Comparison of ENCODE assay signal across 8 mouse cellular contexts in genomic region chr2:84799041-84799561, GRCm38 (mm10). TPM values are rescaled to one million over a fixed set of nuclear protein-coding genes. Genes with fewer than 3 reads are reported as not detected.
DNase-seq lines count a peak whose midpoint lies in the region; ATAC-seq and TF ChIP-seq lines count a peak whose summit lies in the region.

No protein-coding gene starts in this region.

- no peak overlapping the region for H3K27ac ChIP-seq in ES-Bruce4 (ENCODE audit: insufficient read depth, low read length)
- H3K27ac ChIP-seq in heart, embryonic 16.5 days (ENCODE audit: low read length): peak overlapping the region; percentile 69
- peak overlapping the region; percentile 98 for H3K27ac ChIP-seq in liver, embryonic 12.5 days

- peak overlapping the region; percentile 36 for H3K9ac ChIP-seq in ES-Bruce4 (ENCODE audit: low read depth, poor library complexity, severe bottlenecking)
- peak overlapping the region; percentile 70 for H3K9ac ChIP-seq in heart, embryonic 16.5 days (ENCODE audit: low read length)
- peak overlapping the region; percentile 86 for H3K9ac ChIP-seq in liver, embryonic 12.5 days

- no peak for TF ChIP-seq EP300 in ES-Bruce4 (IDR thresholded peaks at IDR 0.05; ENCODE audit: insufficient read depth, low read depth, low read length)

- peak; percentile 16 for TF ChIP-seq CTCF in ES-Bruce4 (IDR thresholded peaks at IDR 0.05; ENCODE audit: low read depth, low read length)

- peaks cover 8% of the 10 kb centered on the region for H3K9me3 ChIP-seq in ES-Bruce4 (replicated peaks; ENCODE audit: control insufficient read depth, insufficient read depth, low read length, poor library complexity, severe bottlenecking)
- H3K9me3 ChIP-seq in heart, embryonic 16.5 days (replicated peaks; ENCODE audit: control insufficient read depth, low read length): peaks cover 9% of the 10 kb centered on the region
- H3K9me3 ChIP-seq in liver, embryonic 12.5 days (replicated peaks): peaks cover 19% of the 10 kb centered on the region

- peak overlapping the region; percentile 91 for H3K4me3 ChIP-seq in ES-Bruce4 (ENCODE audit: low read depth, low read length)
- H3K4me3 ChIP-seq in heart, embryonic 16.5 days (ENCODE audit: low read length): peak overlapping the region; percentile 71
- H3K4me3 ChIP-seq in liver, embryonic 12.5 days: peak overlapping the region; percentile 76

- peak; percentile 80 for DNase-seq in c-Kit-negative CD71-positive TER-119-positive erythroid progenitor cells, embryonic 14.5 days (ENCODE audit: low read depth, low spot score)
- peak; percentile 66 for DNase-seq in fibroblast of lung, adult 2 months (ENCODE audit: low read depth)
- DNase-seq in kidney, postnatal 14 days: peak; percentile 81
- peak; percentile 21 to 51 for DNase-seq in natural killer cell, adult 2 months (ENCODE audit: low spot score in 2 of 2)
- peak; percentile 58 for DNase-seq in telencephalon, adult 2 months (ENCODE audit: low read depth, low spot score)

- no peak for TF ChIP-seq POLR2A in ES-Bruce4 (IDR thresholded peaks at IDR 0.05; ENCODE audit: insufficient read depth, low read length)

- H3K4me1 ChIP-seq in ES-Bruce4 (ENCODE audit: control insufficient read depth, insufficient read depth, low read length): no peaks in the 10 kb centered on the region
- H3K4me1 ChIP-seq in heart, embryonic 16.5 days (ENCODE audit: control insufficient read depth, insufficient read depth, low read length): peaks cover 3% of the 10 kb centered on the region; the same call in 1 of the 2 replicates
- peaks cover 73% of the 10 kb centered on the region for H3K4me1 ChIP-seq in liver, embryonic 12.5 days

- no peaks in the 10 kb centered on the region for H3K36me3 ChIP-seq in ES-Bruce4 (ENCODE audit: control insufficient read depth, insufficient read depth, low read length, poor library complexity, severe bottlenecking)
- H3K36me3 ChIP-seq in heart, embryonic 16.5 days (ENCODE audit: control insufficient read depth, insufficient read depth): no peaks in the 10 kb centered on the region
- H3K36me3 ChIP-seq in liver, embryonic 12.5 days: peaks cover 35% of the 10 kb centered on the region

- under 1% methylated on average over 15 of the region's 16 CpGs for WGBS in heart, embryonic 16.5 days
- WGBS in liver, embryonic 12.5 days (ENCODE audit: insufficient replicate concordance): 0% methylated on average over 16 of the region's 16 CpGs

- ATAC-seq in heart, embryonic 16.5 days (replicated peaks; ENCODE audit: extremely low read depth, insufficient read depth, low FRiP score): peak; percentile 65
- ATAC-seq in liver, embryonic 12.5 days: peak; percentile 57

- H3K4me2 ChIP-seq in heart, embryonic 16.5 days (ENCODE audit: low read depth, low read length): peak overlapping the region; percentile 99
- H3K4me2 ChIP-seq in liver, embryonic 12.5 days: peak overlapping the region; percentile 92

- H3K27me3 ChIP-seq in ES-Bruce4 (ENCODE audit: control insufficient read depth, insufficient read depth, low read length, poor library complexity, severe bottlenecking): no peaks in the 10 kb centered on the region
- no peaks in the 10 kb centered on the region for H3K27me3 ChIP-seq in heart, embryonic 16.5 days (ENCODE audit: control insufficient read depth, insufficient read depth, low read length)
- no peaks in the 10 kb centered on the region for H3K27me3 ChIP-seq in liver, embryonic 12.5 days (replicated peaks)

RNA-seq across cellular contexts. Expression of gene Ube2l6, which starts 0.5 kb away (rescaled TPM):
- polyA plus RNA-seq in ES-Bruce4 (2011; ENCODE audit: insufficient read depth, insufficient read length, low read depth, missing spikeins): 12.6 and 14.3 TPM in 2 replicates
- 102 and 110 TPM in 2 replicates for polyA plus RNA-seq in heart, embryonic 16.5 days (2015; fragmentation: Nextera tagmentation; extraction: Ambion mirVana)
- polyA plus RNA-seq in liver, embryonic 12.5 days (2016; fragmentation: Nextera tagmentation; extraction: Ambion mirVana): 293 and 321 TPM in 2 replicates

RNA-seq across cellular contexts. Expression of gene Smtnl1, which starts 23.4 kb away (rescaled TPM):
- 2.6 and 2.8 TPM in 2 replicates for polyA plus RNA-seq in ES-Bruce4 (2011; ENCODE audit: insufficient read depth, insufficient read length, low read depth, missing spikeins)
- 0.21 and 0.24 TPM in 2 replicates for polyA plus RNA-seq in heart, embryonic 16.5 days (2015; fragmentation: Nextera tagmentation; extraction: Ambion mirVana)
- polyA plus RNA-seq in liver, embryonic 12.5 days (2016; fragmentation: Nextera tagmentation; extraction: Ambion mirVana): 0.29 and 0.43 TPM in 2 replicates

RNA-seq across cellular contexts. Expression of gene Serping1, which starts 23.9 kb away (rescaled TPM):
- polyA plus RNA-seq in ES-Bruce4 (2011; ENCODE audit: insufficient read depth, insufficient read length, low read depth, missing spikeins): 17.2 and 19.2 TPM in 2 replicates
- 44.6 and 51.2 TPM in 2 replicates for polyA plus RNA-seq in heart, embryonic 16.5 days (2015; fragmentation: Nextera tagmentation; extraction: Ambion mirVana)
- polyA plus RNA-seq in liver, embryonic 12.5 days (2016; fragmentation: Nextera tagmentation; extraction: Ambion mirVana): 30.8 and 32.3 TPM in 2 replicates

RNA-seq across cellular contexts. Expression of gene Timm10, which starts 27.7 kb away (rescaled TPM):
- polyA plus RNA-seq in ES-Bruce4 (2011; ENCODE audit: insufficient read depth, insufficient read length, low read depth, missing spikeins): 40.8 and 47.3 TPM in 2 replicates
- 92.9 and 97.9 TPM in 2 replicates for polyA plus RNA-seq in heart, embryonic 16.5 days (2015; fragmentation: Nextera tagmentation; extraction: Ambion mirVana)
- polyA plus RNA-seq in liver, embryonic 12.5 days (2016; fragmentation: Nextera tagmentation; extraction: Ambion mirVana): 50.9 and 54.3 TPM in 2 replicates

RNA-seq across cellular contexts. Expression of gene Slc43a1, which starts 39.5 kb away (rescaled TPM):
- 11.5 and 12.3 TPM in 2 replicates for polyA plus RNA-seq in ES-Bruce4 (2011; ENCODE audit: insufficient read depth, insufficient read length, low read depth, missing spikeins)
- 8.0 and 8.7 TPM in 2 replicates for polyA plus RNA-seq in heart, embryonic 16.5 days (2015; fragmentation: Nextera tagmentation; extraction: Ambion mirVana)
- polyA plus RNA-seq in liver, embryonic 12.5 days (2016; fragmentation: Nextera tagmentation; extraction: Ambion mirVana): 153 and 162 TPM in 2 replicates

Comparison
In these comparisons a context has a peak if more than half of its experiments do, and no peak if none do; other contexts are left out.
1. H3K9ac ChIP-seq: peak in every context shown above with its lines; median percentile 86 in liver, embryonic 12.5 days; 70 in heart, embryonic 16.5 days; 36 in ES-Bruce4.